Mouse (Mus musculus): ENCODE measurements at regions not wholly inside any gene's neighbourhood (a gene's known extent, or its start where the extent isn't known, plus 50 kb on each side); places are given as distances from the start of the nearest gene placed in this dataset.

GRCm38 (mm10) chr15:61489731-61490130, 566.9 kb upstream of the A1bg start:
- no peaks in the 10 kb centered on the region for H3K9me3 ChIP-seq
- no peak overlapping the region for H3K9ac ChIP-seq
- no peaks in the 10 kb centered on the region for H3K36me3 ChIP-seq
- H3K27me3 ChIP-seq (replicated peaks), result no peaks in the 10 kb centered on the region
- H3K4me1 ChIP-seq, result no peaks in the 10 kb centered on the region
- ATAC-seq (ENCODE audit: extremely low read depth, insufficient number of reproducible peaks, low FRiP score, low TSS enrichment), result no peak
- WGBS, result 72% methylated on average over 4 of the region's 4 CpGs
- no peak overlapping the region for H3K4me3 ChIP-seq
- H3K27ac ChIP-seq (replicated peaks), result no peak overlapping the region
- no peak overlapping the region for H3K4me2 ChIP-seq

- 16% methylated on average over 7 of the region's 7 CpGs for WGBS
- H3K4me2 ChIP-seq, result peak overlapping the region; percentile 18; the same call in 1 of the 2 replicates
- H3K4me1 ChIP-seq, result peaks cover 9% of the 10 kb centered on the region
- no peaks in the 10 kb centered on the region for H3K36me3 ChIP-seq
- no peaks in the 10 kb centered on the region for H3K27me3 ChIP-seq (replicated peaks)
- H3K4me3 ChIP-seq, result no peak overlapping the region
- no peak overlapping the region for H3K9ac ChIP-seq
- no peak for ATAC-seq (ENCODE audit: extremely low read depth, insufficient number of reproducible peaks, low FRiP score, low TSS enrichment)
- H3K27ac ChIP-seq (replicated peaks), result 0 out of 2 replicates have a peak overlapping the region, but pooled peaks have one; percentile 20
- H3K9me3 ChIP-seq, result no peaks in the 10 kb centered on the region
Measured at GRCm38 (mm10) chr15:61481861-61482260, 559.0 kb upstream of the A1bg start.

GRCm38 (mm10) chr15:61473900-61474299, 551.1 kb upstream of the A1bg start:
- Histone ChIP-seq H3K9me3 (no peaks in the 10 kb centered on the region), H3K36me3 (no peaks in the 10 kb centered on the region), H3K27me3 (replicated peaks) (no peaks in the 10 kb centered on the region), H3K4me2 (no peak overlapping the region), H3K9ac (no peak overlapping the region), H3K4me3 (no peak overlapping the region), H3K4me1 (no peaks in the 10 kb centered on the region), H3K27ac (replicated peaks) (no peak overlapping the region)
- ATAC-seq (ENCODE audit: extremely low read depth, insufficient number of reproducible peaks, low FRiP score, low TSS enrichment), result no peak
- 46% methylated on average over 1 of the region's 1 CpGs for WGBS

GRCm38 (mm10) chr15:61455042-61455441, 532.2 kb upstream of the A1bg start:
- no peak overlapping the region for H3K27ac ChIP-seq (replicated peaks)
- H3K9ac ChIP-seq, result no peak overlapping the region
- no peak for ATAC-seq (ENCODE audit: extremely low read depth, insufficient number of reproducible peaks, low FRiP score, low TSS enrichment)
- H3K4me3 ChIP-seq, result no peak overlapping the region
- H3K27me3 ChIP-seq (replicated peaks), result no peaks in the 10 kb centered on the region
- WGBS, result 78% methylated on average over 5 of the region's 5 CpGs
- H3K4me2 ChIP-seq, result no peak overlapping the region
- no peaks in the 10 kb centered on the region for H3K36me3 ChIP-seq
- no peaks in the 10 kb centered on the region for H3K4me1 ChIP-seq
- no peaks in the 10 kb centered on the region for H3K9me3 ChIP-seq

- Histone ChIP-seq H3K4me2 (no peak overlapping the region), H3K27me3 (replicated peaks) (no peaks in the 10 kb centered on the region), H3K9ac (no peak overlapping the region), H3K27ac (replicated peaks) (no peak overlapping the region), H3K36me3 (no peaks in the 10 kb centered on the region), H3K9me3 (no peaks in the 10 kb centered on the region), H3K4me1 (no peaks in the 10 kb centered on the region), H3K4me3 (no peak overlapping the region)
- 74% methylated on average over 1 of the region's 1 CpGs for WGBS
- no peak for ATAC-seq (ENCODE audit: extremely low read depth, insufficient number of reproducible peaks, low FRiP score, low TSS enrichment)
Measured at GRCm38 (mm10) chr15:61454350-61454671, 531.5 kb upstream of the A1bg start.

GRCm38 (mm10) chr15:61453656-61454349, 531.0 kb upstream of the A1bg start:
- Histone ChIP-seq H3K9ac (no peak overlapping the region), H3K9me3 (no peaks in the 10 kb centered on the region), H3K27ac (replicated peaks) (no peak overlapping the region), H3K27me3 (replicated peaks) (no peaks in the 10 kb centered on the region), H3K36me3 (no peaks in the 10 kb centered on the region), H3K4me1 (no peaks in the 10 kb centered on the region), H3K4me2 (no peak overlapping the region), H3K4me3 (no peak overlapping the region)
- WGBS, result 71% methylated on average over 5 of the region's 5 CpGs
- no peak for ATAC-seq (ENCODE audit: extremely low read depth, insufficient number of reproducible peaks, low FRiP score, low TSS enrichment)

- H3K9me3 ChIP-seq, result no peaks in the 10 kb centered on the region
- 43% methylated on average over 3 of the region's 3 CpGs for WGBS
- H3K27me3 ChIP-seq (replicated peaks), result no peaks in the 10 kb centered on the region
- ATAC-seq (ENCODE audit: extremely low read depth, insufficient number of reproducible peaks, low FRiP score, low TSS enrichment), result no peak
- no peak overlapping the region for H3K9ac ChIP-seq
- H3K27ac ChIP-seq (replicated peaks), result no peak overlapping the region
- H3K36me3 ChIP-seq, result no peaks in the 10 kb centered on the region
- no peak overlapping the region for H3K4me3 ChIP-seq
- no peaks in the 10 kb centered on the region for H3K4me1 ChIP-seq
- H3K4me2 ChIP-seq, result no peak overlapping the region
Measured at GRCm38 (mm10) chr15:61450217-61450616, 527.4 kb upstream of the A1bg start.

- no peaks in the 10 kb centered on the region for H3K4me1 ChIP-seq
- WGBS, result 76% methylated on average over 2 of the region's 2 CpGs
- no peak overlapping the region for H3K4me2 ChIP-seq
- no peaks in the 10 kb centered on the region for H3K27me3 ChIP-seq (replicated peaks)
- H3K27ac ChIP-seq (replicated peaks), result no peak overlapping the region
- no peak overlapping the region for H3K4me3 ChIP-seq
- no peak overlapping the region for H3K9ac ChIP-seq
- ATAC-seq (ENCODE audit: extremely low read depth, insufficient number of reproducible peaks, low FRiP score, low TSS enrichment), result no peak
- H3K9me3 ChIP-seq, result no peaks in the 10 kb centered on the region
- no peaks in the 10 kb centered on the region for H3K36me3 ChIP-seq
Measured at GRCm38 (mm10) chr15:61448482-61448881, 525.7 kb upstream of the A1bg start.

GRCm38 (mm10) chr15:61446053-61446840, 523.4 kb upstream of the A1bg start:
- no peak overlapping the region for H3K4me2 ChIP-seq
- H3K9ac ChIP-seq, result no peak overlapping the region
- no peak overlapping the region for H3K4me3 ChIP-seq
- no peak for ATAC-seq (ENCODE audit: extremely low read depth, insufficient number of reproducible peaks, low FRiP score, low TSS enrichment)
- 0 out of 2 replicates have a peak, but pooled peaks cover 3% of the 10 kb centered on the region for H3K4me1 ChIP-seq
- H3K27me3 ChIP-seq (replicated peaks), result no peaks in the 10 kb centered on the region
- no peak overlapping the region for H3K27ac ChIP-seq (replicated peaks)
- no peaks in the 10 kb centered on the region for H3K9me3 ChIP-seq
- WGBS, result 71% methylated on average over 4 of the region's 4 CpGs
- no peaks in the 10 kb centered on the region for H3K36me3 ChIP-seq

- Histone ChIP-seq H3K4me3 (no peak overlapping the region), H3K4me1 (0 out of 2 replicates have a peak, but pooled peaks cover 7% of the 10 kb centered on the region), H3K9ac (no peak overlapping the region), H3K27ac (replicated peaks) (no peak overlapping the region), H3K4me2 (no peak overlapping the region), H3K9me3 (no peaks in the 10 kb centered on the region), H3K27me3 (replicated peaks) (no peaks in the 10 kb centered on the region), H3K36me3 (no peaks in the 10 kb centered on the region)
- 65% methylated on average over 4 of the region's 4 CpGs for WGBS
- ATAC-seq (ENCODE audit: extremely low read depth, insufficient number of reproducible peaks, low FRiP score, low TSS enrichment), result no peak
Measured at GRCm38 (mm10) chr15:61441734-61442398, 519.1 kb upstream of the A1bg start.

GRCm38 (mm10) chr15:61441012-61441411, 518.2 kb upstream of the A1bg start:
- WGBS, result 80% methylated on average over 2 of the region's 2 CpGs
- no peaks in the 10 kb centered on the region for H3K9me3 ChIP-seq
- H3K4me2 ChIP-seq, result no peak overlapping the region
- H3K36me3 ChIP-seq, result no peaks in the 10 kb centered on the region
- no peak overlapping the region for H3K9ac ChIP-seq
- no peak overlapping the region for H3K4me3 ChIP-seq
- H3K27me3 ChIP-seq (replicated peaks), result no peaks in the 10 kb centered on the region
- H3K4me1 ChIP-seq, result 0 out of 2 replicates have a peak, but pooled peaks cover 7% of the 10 kb centered on the region
- ATAC-seq (ENCODE audit: extremely low read depth, insufficient number of reproducible peaks, low FRiP score, low TSS enrichment), result no peak
- no peak overlapping the region for H3K27ac ChIP-seq (replicated peaks)

Data from heart, embryonic 13.5 days (tissue).